Mouse (Mus musculus) 3T3-L1 (cell line): ENCODE results near the gene Tmsb15b2.
"Not testable (repeated sequence)": the region's sequence is repeated elsewhere in the genome, so short reads cannot be mapped to it uniquely, and the experiment has no call there.

Experiments
- DNase-seq: peaks from one replicate; pipeline ENCODE4 v3.0.0-alpha.2; 2015; ENCODE audit warnings: low read depth, low spot score

Tmsb15b2 gene

DNA sequence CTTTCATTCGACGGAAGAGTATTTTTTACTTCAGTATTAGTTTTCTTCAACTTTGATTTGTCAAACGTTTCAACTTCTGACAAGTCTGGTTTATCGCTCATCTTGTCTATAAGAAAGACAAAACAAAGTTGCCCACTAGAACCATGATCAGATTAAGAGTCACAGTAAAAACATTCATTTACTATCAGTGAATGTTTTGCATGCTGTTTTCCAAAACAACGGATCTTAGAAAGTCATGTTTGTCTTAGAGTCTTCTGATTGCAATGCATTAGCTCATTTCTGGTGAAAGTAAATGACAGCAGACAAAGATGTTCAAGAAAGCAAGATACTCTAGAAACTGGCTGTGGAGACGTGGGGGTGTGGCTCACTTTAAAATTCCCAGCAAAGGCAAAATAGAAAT is at the start of gene Tmsb15b2:
Tmsb15b2 (minus strand) TSS at position 101 of the 400 bp plus-strand sequence.
- not testable (repeated sequence) for DNase-seq

DNA sequence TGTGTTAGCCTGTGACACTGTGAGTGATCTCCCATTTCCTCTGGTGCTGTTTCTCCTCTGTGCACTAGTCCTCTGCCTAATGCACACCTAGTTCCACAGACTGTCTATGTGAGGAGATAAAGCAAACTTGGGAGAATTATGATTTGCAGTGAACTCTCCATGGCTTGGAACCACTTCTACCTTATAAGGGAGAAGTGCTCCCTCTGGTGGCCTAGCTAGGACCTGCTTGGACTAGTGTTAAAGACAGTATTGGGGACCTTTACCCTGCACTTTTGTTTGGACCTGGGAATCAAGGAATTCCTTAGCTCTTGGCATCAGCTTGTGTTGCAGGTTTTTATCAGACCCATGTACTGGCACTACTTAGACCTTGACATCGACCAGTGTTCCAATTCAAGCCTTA is 44.0 kb upstream of the Tmsb15b2 start:
- peak; percentile 74 for DNase-seq

DNA sequence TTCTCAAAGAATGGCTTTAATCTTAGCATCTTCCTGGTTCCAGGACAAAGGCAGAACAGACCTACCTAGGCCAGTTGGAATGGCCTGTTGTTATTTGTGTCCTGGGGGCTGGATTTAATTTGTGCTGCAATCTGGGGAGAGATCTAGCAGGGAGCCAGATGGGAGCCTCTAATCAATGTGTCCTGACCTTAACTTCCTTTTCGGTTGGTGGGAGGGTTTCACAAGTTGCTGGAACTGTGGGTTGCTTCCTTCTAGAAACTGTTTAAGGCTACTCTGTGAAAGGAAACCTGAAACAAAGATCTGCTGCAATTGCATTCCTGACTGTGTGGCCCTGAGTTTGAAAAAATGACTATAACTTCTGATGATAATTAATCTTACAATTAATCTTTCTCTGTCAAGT is 42.4 kb upstream of the Tmsb15b2 start:
- DNase-seq = no peak

- DNase-seq = peak; percentile 77
Measured at GRCm38 (mm10) chrX:137015099-137015709, 39.9 kb upstream of the Tmsb15b2 start.

DNA sequence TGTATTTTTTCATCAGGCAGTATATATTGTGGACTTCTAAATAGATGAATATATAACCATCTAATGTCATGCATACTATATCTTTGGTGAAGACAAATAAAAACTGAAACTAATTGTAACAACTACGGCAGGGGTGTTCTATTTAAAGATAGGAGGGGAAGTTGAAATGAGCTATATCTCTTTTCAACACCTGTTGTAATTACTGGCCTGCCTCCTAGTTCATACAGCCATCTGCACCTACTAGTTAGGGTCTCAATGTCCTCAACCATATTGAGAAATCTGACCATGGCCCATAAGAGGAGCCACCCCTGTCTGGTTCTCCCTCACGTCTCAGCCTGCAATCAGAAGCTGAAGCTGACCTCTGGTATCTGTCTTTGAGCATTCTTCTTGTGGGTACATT is 21.0 kb upstream of the Tmsb15b2 start:
- DNase-seq = no peak

GRCm38 (mm10) chrX:136993641-136994040 is 18.3 kb upstream of the Tmsb15b2 start:
- no peak for DNase-seq

- DNase-seq = no peak
Measured at GRCm38 (mm10) chrX:136992978-136993547, 17.8 kb upstream of the Tmsb15b2 start, which contains the start of gene Zcchc18. Gene Zcchc18 (plus strand): TSS chrX:136993155.

GRCm38 (mm10) chrX:136992191-136992965 is 17.1 kb upstream of the Tmsb15b2 start:
- DNase-seq = no peak

DNA sequence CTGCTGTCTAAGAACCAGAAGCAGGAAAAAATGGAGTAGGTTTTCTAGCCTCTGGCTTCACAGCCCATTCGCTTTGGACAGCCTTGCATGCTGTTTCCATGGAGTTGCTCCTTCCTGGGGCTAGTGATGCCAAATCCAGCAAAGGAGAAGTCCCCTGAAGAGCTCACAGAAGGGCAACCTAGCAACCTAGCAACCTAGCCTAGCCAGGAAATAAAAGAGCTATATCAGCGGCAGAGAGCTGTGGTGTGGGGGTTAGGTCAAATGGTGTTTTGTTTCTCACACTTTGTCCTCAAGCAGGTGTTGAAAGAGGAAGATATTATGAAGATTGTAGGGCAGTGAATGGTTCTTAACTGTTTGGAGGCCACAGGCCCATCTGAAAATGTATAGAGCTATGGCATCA is 16.0 kb upstream of the Tmsb15b2 start:
- DNase-seq = no peak

DNA sequence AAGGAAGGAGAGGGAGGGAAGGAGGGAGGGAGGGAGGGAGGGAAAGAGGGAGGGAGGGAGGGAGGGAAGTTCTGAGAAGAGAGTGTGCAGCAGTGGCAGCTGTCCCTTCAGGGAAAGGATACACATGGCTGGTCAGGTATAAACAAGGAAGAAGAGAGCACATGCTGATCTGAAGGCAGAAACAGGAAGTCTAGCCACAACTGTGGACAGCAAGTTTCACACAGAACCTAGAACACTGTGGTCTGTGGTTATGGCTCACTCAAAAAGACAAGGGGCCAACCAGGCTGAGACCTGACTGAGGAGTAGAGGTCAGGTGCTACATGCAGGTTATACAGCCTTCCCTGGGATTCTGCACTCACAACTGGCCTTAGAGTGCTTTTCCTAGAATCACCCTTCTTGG is 10.7 kb upstream of the Tmsb15b2 start:
- DNase-seq = no peak

- DNase-seq = peak; percentile 4
Measured at GRCm38 (mm10) chrX:136978616-136979015, 3.3 kb upstream of the Tmsb15b2 start.

GRCm38 (mm10) chrX:136976424-136977084 is 1.3 kb upstream of the Tmsb15b2 start, which contains the start of the genes Tmsb15l and Tmsb15b1:
Gene Tmsb15l (minus strand): TSS chrX:136976869.
Gene Tmsb15b1 (minus strand): TSS chrX:136976874.
- DNase-seq = no peak

- peak; percentile 29 for DNase-seq
Measured at GRCm38 (mm10) chrX:136959688-136960087, 15.6 kb downstream of the Tmsb15b2 start.

GRCm38 (mm10) chrX:136958300-136958699 is 17.0 kb downstream of the Tmsb15b2 start:
- DNase-seq = not testable (repeated sequence)

GRCm38 (mm10) chrX:136957583-136958279 is 17.6 kb downstream of the Tmsb15b2 start:
- not testable (repeated sequence) for DNase-seq

DNA sequence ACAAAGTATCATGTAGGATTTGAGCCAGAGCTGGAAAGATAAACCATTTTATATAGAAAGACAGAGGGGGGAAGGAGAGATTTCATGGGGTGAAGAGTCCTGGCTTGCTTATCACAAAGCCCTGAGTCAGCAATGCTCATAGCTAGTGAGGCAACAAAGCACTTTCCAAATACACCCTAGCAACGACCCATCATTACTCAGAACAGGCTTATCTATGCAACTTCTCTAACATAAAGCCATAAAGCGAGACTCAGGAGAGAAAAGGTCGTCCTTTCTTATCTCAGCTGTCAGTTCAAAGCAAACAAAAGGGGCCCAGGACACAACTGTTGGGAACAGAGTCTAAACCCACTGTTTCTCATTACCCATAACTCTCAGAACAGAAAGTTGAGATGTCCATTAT is 37.3 kb downstream of the Tmsb15b2 start:
- DNase-seq = no peak

GRCm38 (mm10) chrX:136927031-136927430 is 48.3 kb downstream of the Tmsb15b2 start, which contains the start of gene H2bfm:
Gene H2bfm (plus strand): TSS chrX:136927325.
- DNase-seq = no peak

DNA sequence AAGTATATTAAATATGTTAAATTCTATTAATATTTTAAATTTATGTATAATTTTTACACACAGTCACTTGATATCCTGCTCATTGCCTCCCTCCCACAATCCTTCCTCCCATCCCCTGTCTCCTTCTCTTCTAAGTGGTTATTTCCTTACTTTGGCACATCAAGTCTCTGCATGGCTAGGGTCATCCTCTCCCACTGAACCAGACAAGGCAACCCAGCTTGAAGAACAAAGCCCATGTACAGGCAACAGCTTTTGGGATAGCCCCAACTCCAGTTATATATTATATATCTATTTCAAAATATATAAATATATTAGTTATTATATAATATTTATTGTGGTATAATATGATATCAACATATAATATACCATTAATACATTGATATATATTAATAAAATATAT is 49.4 kb downstream of the Tmsb15b2 start:
- DNase-seq = no peak
